Mouse (Mus musculus): ENCODE results near the gene Mettl7a1.
A peak's percentile ranks its signal among the peaks of the same experiment; 100 is the strongest.
"Not testable (repeated sequence)": the region's sequence is repeated elsewhere in the genome, so short reads cannot be mapped to it uniquely, and the experiment has no call there.

Gene Mettl7a1

DNA sequence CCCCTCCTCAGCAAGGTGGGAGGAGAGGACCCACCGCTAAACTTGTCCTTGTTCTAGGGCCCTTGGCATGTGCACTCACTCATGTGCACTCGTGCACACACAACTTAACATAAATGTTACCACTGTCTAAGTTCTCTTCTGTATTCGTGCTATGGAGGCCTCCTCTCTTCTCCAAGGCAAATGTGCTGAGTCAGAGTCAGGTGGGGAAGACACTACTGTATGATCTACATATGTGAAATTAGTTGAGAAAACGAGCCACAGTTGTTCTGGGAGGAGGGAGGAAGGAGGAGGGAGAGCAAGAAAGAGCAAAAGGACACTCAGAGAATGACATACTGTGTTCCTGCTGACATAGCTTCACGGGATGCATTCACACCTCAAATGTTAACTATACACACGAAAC lies 3.4 kb upstream of the Mettl7a1 start:
- peak; percentile 61 for DNase-seq (ENCODE audit: low read depth, low spot score)

DNA sequence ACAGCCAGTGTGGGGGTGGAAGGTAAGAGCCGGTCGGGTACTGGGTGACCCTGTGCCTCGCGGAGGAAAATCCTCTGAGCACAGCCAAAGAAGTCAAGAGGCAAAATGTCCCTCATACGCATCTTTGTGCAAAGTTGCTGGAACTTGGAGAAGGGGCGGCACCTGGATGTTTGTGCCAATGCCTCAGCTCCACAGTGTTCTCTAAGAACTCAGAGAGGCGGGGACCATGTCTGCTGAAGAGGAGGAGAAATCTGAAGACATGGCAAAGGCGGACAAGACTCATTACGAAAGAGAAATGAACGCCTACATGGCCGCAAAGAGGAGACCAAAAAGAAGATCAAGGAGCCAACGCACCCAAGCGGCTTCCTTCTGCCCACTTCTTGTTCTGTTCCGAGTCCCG lies 2.4 kb upstream of the Mettl7a1 start:
- peak; percentile 84 for DNase-seq (ENCODE audit: low read depth, low spot score)

DNA sequence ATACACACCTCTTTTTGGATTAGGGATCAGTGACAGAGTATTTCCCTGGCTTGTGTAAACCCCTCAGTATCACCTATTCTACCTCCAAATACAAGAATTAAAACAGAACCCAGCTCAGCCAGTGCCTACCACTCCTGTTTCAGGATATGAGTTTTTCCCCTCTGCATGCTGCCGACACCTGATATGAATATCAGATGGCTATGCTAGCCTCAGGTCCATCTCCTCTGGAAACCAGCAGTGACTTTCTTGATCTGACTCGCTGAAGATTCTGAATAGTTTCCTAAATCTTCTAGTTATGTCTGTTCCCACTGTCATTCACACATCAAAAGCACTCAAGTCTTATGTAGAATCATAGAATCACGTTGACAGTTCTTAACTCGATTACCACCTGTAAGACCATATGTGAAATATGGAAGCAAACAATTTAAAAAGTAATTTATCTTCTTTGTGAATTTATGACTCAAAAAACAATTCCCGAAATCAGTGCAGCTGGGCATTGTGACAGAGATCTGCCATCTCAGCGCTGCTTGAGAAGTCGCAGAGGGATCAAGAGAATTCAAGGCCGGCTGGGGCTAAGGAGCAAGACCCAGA lies 417 bp upstream of the Mettl7a1 start:
- no peak for DNase-seq (ENCODE audit: low read depth, low spot score)

DNA sequence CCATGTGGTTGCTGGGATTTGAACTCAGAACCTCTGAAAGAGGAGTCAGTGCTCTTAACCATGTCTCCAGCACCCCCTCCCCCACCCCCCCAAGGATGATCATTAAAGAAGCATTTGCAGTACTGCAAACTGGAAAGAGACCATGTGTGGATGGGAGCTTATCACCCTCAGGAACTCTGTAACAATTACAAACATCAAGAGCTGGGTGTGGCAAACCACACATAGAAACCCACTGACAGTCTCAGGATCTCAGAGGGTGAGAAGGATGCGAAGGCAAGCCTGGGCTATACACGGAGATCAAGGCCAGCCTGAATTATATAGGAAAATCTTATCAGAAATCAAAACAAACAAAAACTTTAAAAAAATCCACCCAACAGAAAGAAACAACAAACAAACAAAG lies 2.3 kb downstream of the Mettl7a1 start:
- DNase-seq (ENCODE audit: low read depth, low spot score) = peak; percentile 25

DNA sequence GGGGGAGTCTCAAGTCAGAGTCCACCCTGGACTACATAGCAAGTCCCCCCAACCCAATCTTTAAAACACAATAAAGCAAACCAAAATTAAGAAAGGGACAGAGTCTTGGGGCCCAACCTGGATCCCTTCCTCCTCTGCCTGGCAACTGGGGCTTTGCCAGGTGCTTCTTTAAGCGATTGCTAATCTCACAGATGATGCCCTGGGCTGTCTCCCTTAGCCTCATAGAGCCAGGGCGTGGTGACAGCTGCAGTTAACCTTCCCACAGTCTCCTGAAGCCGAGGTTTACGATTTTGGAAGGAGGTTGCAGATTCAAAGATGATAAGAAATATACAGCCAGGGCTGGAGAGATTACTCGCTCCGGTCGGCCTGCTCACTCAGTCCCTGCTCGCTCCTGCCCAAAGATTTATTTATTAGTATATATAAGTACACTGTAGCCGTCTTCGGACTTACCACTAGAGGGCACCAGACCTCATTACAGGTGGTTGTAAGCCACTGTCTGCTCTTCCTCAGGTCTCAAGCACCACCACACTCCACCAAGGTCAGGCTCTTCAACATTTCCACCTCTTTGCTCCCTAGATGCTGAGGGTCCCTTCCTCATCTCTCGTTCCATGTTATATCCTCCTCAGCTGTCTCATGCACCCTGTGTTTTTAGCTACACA lies 3.6 kb downstream of the Mettl7a1 start:
- peak; percentile 85 for DNase-seq (ENCODE audit: low read depth, low spot score)

DNA sequence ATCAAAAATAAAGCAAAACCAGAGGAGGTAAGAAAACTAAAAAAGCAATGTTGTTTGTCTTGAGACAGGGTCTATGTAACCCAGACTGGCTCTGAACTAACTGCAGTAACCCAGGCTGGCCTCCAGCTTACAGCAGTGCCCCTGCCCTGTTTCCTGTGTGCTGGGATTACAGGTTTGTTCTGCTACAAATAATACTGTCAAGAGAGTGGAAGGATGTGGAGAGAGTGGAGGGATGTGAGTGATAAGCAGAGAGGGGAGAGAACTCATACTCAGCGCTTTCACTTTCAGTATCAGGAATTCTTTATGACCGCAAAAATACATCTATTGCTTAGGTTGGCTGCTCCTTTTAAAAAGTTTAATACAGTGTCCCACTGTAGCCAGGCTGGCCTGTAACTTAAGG lies 8.4 kb downstream of the Mettl7a1 start:
- DNase-seq (ENCODE audit: low read depth, low spot score) = no peak

DNA sequence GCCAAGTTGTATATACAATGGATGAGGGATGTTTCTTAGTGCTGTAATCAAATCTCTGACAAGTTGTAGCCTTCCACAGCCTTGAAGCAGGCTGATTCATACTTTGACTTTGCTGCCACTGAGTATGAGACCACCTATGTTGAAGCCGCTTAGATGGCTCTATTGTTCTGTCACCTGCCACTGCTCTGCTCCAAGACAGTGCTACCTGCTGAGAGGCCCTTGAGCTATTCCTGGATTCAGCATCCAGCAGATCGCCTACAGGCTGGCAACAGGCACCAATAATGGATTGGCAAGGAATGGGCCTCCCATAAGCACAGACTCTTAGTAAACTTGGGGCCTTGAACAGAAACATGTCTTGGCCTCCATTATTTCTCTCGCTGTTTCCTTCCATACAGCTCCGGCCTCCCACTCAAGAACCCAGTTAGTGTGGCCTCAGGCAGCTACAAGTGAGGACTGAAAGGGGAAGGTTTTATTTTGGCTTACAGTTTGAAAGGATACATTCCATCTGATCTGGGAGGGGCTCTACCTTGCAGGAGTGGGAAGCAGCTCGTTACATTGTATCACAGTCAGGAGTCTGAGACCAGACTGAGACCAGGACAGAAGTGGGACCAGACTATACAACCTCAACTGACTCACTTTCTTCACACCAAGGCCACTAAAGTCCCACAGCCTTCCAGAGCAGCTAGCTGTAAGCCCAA lies 10.7 kb downstream of the Mettl7a1 start:
- no peak for DNase-seq (ENCODE audit: low read depth, low spot score)

DNA sequence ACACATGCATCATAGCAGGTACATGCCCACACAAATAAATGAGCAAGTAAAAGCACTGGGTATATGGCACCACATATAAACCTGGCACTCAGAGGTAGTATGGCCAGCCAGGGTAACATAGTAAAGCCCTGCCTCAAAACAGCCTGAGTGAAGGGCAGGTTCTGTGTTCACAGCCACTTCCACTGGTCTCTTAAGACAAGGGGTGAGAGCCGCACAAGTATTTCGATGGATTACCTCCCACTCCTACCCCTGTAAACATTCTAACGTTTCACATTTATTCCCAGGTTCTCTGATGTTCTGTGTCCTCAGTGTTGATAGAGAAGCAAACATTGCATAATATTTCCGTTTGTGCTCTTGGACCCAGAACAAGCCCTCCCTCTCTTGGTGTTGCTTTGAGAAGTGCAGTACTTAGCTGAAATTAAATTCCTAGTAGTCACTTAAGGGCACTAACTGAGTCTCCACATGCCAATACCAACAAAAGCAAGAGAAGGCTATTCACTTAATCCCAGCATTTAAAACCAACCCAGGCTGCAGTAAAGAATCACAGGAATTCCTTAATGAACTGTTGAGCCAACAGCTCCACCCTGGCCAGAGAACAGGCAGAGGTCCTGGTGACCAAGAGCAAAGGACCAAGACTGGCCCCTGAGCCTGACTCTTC lies 14.2 kb downstream of the Mettl7a1 start:
- DNase-seq (ENCODE audit: low read depth, low spot score) = not testable (repeated sequence)

DNA sequence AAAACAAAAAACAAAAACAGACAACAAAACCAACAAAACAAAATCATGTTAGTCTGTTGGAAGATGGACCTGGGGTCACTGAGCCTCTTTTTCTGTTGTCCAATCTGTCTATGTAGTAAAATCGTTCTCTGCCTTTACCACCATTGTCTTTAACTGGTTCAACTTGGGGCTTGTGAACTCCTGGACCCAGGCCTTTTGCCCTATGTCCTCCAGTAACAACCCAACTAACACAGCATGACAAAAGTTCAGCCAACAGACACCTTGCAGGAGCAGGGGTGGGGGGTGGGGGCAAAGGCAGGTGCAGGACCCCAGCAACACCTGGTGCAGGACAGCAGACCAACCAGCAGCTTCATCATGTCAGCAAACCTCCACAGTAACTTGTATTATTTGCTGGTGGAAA lies 15.9 kb downstream of the Mettl7a1 start:
- no peak for DNase-seq (ENCODE audit: low read depth, low spot score)

DNA sequence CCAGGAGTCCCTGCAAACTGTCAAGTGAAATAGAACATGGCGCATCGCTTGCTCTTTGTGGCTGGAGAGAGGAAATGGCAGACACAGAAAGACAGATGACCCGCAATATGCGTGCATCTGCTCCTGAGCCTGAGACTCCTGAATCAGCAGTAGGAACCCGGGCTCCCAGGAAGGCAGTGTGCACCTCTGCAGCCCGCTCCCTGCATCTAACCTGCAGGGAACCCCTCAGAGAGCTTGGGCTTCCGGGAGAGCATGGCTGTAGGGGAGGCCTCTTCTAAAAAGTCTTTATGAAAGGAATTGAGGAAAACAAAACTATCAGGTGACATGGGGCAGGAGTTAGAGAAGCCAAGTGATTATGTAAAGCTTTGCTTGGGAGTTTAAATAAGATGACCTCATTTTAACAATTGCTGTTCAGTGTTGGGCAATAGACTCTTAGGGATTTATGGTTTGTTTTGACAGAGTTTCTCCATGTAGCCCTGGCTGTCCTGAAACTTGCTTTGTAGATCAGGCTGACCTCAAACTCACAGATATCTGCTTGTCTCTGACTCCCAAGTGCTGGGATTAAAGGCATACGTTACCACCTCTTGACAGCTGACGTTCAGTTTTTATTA lies 16.5 kb downstream of the Mettl7a1 start:
- DNase-seq (ENCODE audit: low read depth, low spot score) = no peak

DNA sequence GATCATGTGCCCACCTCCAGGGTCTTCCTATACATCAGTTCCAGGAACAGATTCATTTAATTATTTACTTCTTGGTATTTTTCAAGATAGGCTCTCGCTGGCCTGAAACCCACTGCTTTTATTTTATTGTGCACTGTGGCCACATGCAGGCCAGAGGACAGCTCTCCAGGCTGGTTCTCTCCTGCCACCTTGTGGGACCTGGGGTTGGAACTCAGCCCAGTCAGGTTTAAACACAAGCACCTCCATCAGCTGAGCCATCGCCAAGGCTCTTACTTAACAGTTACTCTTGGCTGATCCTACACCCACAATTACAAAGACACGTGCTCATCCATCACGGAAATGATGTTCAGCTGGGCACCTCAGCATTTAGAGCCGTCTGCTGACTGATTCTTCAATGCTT lies 17.2 kb downstream of the Mettl7a1 start:
- peak; percentile 59 for DNase-seq (ENCODE audit: low read depth, low spot score)

DNA sequence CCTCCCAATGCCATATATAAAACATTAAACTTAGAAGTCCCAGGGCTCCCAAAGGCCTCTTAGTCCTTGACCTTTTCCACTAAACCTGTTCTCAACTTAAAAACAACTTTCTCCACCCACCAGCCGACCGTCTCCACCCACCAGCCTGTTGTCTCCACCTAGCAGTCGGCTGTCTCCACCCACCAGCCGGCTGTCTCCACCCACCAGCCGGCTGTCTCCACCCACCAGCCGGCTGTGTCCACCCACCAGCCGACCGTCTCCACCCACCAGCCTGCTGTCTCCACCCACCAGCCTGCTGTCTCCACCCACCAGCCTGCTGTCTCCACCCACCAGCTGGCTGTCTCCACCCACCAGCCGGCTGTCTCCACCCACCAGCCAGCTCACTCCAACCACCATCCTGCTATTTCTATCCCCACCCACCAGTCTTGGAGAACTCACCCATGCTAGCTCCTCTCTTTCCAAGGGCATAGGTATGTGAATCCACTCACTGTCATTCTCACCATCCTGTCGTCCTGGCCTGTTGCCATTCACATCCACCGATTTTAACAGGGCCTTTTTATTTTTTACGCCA lies 20.2 kb downstream of the Mettl7a1 start:
- DNase-seq (ENCODE audit: low read depth, low spot score) = peak; percentile 29

DNA sequence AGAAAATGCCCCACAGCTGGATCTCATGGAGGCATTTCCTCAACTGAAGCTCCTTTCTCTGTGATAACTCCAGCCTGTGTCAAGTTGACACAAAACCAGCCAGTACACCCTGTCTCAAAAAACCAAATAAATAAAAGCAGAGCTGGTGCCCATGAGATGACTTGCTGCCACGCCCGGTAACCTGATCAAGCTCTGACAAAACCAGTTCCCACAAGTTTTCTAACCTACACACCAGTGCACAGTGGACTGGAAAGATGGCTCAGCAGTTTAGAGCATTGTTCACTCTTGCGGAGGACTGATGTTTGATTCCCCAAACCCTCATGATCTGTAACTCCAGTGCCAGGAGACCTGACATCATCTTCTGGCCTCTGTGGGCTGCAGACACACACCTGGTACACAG lies 21.3 kb downstream of the Mettl7a1 start:
- no peak for DNase-seq (ENCODE audit: low read depth, low spot score)

DNA sequence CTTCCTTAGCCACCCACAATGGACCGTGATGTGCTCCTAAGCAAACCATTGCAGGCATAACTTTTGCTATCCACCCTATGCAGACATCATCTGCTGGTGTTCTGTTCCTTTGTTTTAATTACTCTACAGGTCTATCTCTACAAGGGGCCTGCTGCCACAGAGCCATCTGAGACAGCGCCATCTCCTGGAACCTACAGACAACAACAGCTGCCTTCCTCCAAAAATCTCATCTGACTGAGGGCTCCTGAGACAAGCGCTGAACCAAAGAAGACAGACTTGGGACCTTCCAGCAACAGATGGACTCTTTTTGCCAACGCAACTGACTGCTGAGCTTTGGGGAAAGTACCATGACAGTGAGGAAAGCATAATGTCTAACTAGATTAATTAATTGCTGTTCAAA lies 24.1 kb downstream of the Mettl7a1 start:
- DNase-seq (ENCODE audit: low read depth, low spot score) = not testable (repeated sequence)

DNA sequence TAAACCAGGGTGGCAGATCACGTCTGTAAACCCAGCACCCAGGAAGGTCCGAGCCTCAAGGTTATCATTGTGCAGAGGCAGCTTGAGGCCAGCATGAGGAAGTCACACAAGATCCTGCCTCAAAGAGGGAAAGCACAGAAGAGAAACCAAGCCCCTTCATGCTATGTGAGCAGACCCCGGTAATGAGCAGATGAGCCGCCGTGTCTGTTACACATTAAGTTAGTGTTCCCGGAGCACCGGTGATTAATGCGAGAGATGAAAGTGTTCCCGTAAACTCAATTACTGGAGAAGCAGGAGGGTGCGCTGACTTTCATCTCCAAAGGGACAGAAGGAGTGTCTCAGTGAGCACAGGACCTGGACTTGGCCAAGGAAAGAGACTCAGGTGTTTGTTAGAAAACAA lies 25.4 kb downstream of the Mettl7a1 start:
- not testable (repeated sequence) for DNase-seq (ENCODE audit: low read depth, low spot score)

DNA sequence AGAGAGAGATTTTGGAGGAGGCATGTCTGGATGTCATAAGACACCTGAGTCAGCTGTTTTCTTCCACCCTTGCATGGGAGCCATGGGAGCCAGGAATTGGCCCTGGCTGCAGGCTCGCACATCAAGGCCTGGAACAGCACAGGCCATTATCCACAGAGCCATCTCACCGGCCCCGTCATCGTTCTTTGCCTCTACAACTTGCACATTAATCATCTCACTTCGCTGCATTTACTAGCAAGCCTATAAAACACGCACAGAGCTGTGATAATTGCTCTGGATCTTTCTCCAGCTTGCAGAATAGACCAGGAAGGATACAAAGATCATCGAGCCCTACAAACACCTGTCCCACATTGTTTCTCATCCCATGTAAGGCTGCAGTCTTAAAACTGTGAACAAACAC lies 26.8 kb downstream of the Mettl7a1 start:
- no peak for DNase-seq (ENCODE audit: low read depth, low spot score)

DNA sequence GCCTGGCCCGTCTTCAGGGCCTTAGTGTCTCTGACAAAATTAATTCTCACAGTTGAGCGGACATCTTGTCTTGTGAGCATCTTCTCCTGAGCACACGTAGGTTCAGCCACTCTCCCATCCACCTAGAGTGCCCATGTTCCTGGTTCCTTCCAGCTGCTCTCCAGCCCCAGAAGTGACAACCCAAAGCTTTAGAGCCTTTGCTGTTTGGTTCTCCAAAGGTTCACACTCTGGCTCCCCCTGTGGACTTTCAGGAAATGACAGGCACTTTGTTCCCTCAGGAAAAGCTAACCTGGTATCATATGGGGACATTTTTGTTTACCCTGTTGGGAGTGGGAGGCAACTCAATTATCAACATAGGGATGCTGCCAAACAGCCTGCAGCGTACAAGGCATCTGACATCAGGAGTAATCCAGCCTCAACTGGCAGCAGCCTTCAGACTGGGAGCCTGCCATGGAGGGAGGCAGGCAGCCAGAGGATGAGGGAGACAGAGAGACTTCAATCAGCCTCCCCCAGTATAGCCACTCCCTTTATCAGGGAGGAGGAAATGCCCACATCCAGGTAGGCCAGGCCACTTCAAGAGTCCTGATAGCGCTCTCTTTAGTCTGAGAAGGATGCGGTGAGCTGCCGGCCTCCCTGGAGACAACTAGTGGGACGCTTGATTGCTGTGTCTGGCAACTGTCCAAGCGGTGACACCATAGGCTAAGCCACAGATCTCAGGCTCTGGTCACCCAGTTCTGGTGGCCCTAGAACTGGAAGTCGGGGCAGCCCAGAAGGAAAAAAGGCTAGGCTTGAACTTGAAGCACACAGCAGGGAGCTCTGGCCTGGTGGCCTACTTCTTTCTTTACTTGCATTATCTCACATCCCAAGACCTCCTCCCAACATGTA lies 28.4 kb downstream of the Mettl7a1 start:
- not testable (repeated sequence) for DNase-seq (ENCODE audit: low read depth, low spot score)

DNA sequence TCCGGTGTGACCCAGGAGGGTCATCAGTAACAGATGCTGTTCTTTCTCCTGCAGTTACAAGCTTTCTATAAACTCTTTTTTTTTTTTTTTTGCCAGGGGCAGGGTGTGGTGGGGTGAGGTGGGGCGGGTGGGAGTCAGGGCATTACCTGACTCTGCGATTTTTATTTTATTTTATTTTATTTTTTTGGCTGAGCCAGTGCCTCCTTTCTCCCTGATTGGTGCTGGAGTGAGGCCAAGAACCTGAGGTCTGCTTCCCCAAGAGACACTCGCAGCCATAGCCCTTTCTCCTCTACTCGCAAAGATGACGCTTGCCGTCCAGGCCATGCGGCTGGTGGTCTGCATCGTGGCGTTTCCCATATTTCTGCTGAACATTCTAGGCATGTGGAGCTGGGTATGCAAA lies 30.7 kb downstream of the Mettl7a1 start, which contains the start of gene Mettl7a3:
Gene Mettl7a3 (plus strand): TSS at position 301 of the 400 bp plus-strand sequence.
- no peak for DNase-seq (ENCODE audit: low read depth, low spot score)

DNA sequence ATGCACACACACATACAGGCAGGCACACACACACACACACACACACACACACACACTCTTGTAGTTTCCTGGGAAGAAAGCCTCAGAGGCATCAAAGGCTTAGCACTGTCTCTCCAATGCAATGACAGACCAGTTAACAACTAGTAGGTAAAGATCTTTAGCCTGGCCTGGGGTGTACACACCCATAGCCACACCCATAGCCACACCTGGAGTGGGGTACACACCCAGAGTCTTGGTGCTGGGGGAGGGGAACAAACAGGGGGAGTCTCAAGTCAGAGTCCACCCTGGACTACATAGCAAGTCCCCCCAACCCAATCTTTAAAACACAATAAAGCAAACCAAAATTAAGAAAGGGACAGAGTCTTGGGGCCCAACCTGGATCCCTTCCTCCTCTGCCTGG lies 33.4 kb downstream of the Mettl7a1 start:
- DNase-seq (ENCODE audit: low read depth, low spot score) = not testable (repeated sequence)

DNA sequence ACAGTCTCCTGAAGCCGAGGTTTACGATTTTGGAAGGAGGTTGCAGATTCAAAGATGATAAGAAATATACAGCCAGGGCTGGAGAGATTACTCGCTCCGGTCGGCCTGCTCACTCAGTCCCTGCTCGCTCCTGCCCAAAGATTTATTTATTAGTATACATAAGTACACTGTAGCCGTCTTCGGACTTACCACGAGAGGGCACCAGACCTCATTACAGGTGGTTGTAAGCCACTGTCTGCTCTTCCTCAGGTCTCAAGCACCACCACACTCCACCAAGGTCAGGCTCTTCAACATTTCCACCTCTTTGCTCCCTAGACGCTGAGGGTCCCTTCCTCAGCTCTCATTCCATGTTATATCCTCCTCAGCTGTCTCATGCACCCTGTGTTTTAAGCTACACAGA lies 33.9 kb downstream of the Mettl7a1 start:
- peak; percentile 65 for DNase-seq (ENCODE audit: low read depth, low spot score)

Measured in A20 (cell line).